Mouse (Mus musculus) hindbrain, embryonic 16.5 days (tissue): ENCODE measurements around the gene Cdca7l. TPM values are rescaled to one million over a fixed set of nuclear protein-coding genes. Genes with fewer than 3 reads are reported as not detected.
A peak's percentile ranks its signal among the peaks of the same experiment; 100 is the strongest.

Experiments used
- ATAC-seq: fragments of 200-750 bp; cut with Nextera tagmentation; 2 replicates; pipeline ENCODE4 v1.8.0; 2017; ENCODE audit warnings: moderate TSS enrichment, moderate library complexity
- H3K27ac ChIP-seq: fragments of 300-500 bp; sonication (generic); 2 replicates; pipeline ENCODE4 v1.5.1; 2014; ENCODE audit warnings: low read depth, mild to moderate bottlenecking, control low read depth, low read length, moderate library complexity
- H3K27me3 ChIP-seq: fragments of 300-500 bp; sonication (generic); replicated peaks from 2 replicates; pipeline ENCODE4 v1.6.1; 2014; ENCODE audit warnings: low read length; ENCODE audit not compliant: control insufficient read depth, insufficient read depth
- H3K36me3 ChIP-seq: fragments of 300-500 bp; sonication (generic); 2 replicates; pipeline ENCODE4 v1.6.1; 2014; ENCODE audit warnings: mild to moderate bottlenecking, low read length, moderate library complexity, mixed read lengths; ENCODE audit not compliant: control insufficient read depth, insufficient read depth
- H3K4me1 ChIP-seq: fragments of 300-500 bp; sonication (generic); 2 replicates; pipeline ENCODE4 v1.6.1; 2014; ENCODE audit warnings: low read depth, low read length; ENCODE audit not compliant: control insufficient read depth, insufficient read depth
- H3K4me2 ChIP-seq: fragments of 300-500 bp; sonication (generic); 2 replicates; pipeline ENCODE4 v1.6.1; 2014; ENCODE audit warnings: mild to moderate bottlenecking, low read length, control low read depth, moderate library complexity
- H3K4me3 ChIP-seq: fragments of 300-500 bp; sonication (generic); 2 replicates; pipeline ENCODE4 v1.5.1; 2014; ENCODE audit warnings: mild to moderate bottlenecking, low read length, control low read depth, moderate library complexity
- H3K9ac ChIP-seq: fragments of 300-500 bp; sonication (generic); 2 replicates; pipeline ENCODE4 v1.6.1; 2014; ENCODE audit warnings: low read depth, mild to moderate bottlenecking, control low read depth, low read length, moderate library complexity
- H3K9me3 ChIP-seq: fragments of 300-500 bp; sonication (generic); 2 replicates; pipeline ENCODE4 v1.6.1; 2014; ENCODE audit warnings: mild to moderate bottlenecking, low read length, moderate library complexity; ENCODE audit not compliant: control insufficient read depth
- WGBS: fragments of 180-500 bp; shearing (Covaris S2); extraction: QIAGEN DNeasy Blood & Tissue Kit; methylation state at CpG from one replicate; pipeline ENCODE4 v1.1.7; 2014; 5-methylcytosine and 5-hydroxymethylcytosine counted together
- polyA plus RNA-seq: library from polyadenylated mRNA; unstranded; fragments of >200 nt; fragmentation: Nextera tagmentation; extraction: Ambion mirVana; gene quantifications from 2 replicates; pipeline ENCODE4 v1.2.1, GENCODE M21; 2015

Cdca7l gene
- polyA plus RNA-seq, 1 experiment from 2014 or later: 5.3 TPM

DNA sequence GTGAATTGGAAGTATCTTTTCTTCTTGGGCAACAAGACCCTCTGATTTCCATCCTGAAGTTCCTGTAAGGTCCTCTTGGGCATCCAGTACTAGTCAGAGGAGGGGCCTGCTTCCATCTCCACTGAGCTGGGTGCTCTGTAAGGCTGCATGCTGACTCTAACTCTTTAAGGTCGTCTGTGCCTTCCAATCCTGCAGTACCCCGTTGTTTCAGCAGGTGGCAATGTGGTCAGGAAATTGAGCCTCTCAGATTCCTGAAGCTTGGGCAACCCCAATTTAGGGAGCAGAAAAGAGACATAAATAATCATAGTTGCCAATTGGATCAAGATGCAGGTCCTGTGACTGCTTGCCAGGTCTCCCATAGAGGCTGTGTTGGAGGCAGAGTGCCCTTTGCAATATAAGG is 31.5 kb upstream of the Cdca7l start:
- H3K27me3 ChIP-seq: no peaks in the 10 kb centered on the region
- H3K36me3 ChIP-seq: no peaks in the 10 kb centered on the region
- H3K9ac ChIP-seq: no peak overlapping the region
- H3K4me1 ChIP-seq: no peaks in the 10 kb centered on the region
- ATAC-seq: peak; percentile 38
- H3K4me3 ChIP-seq: no peak overlapping the region
- 2% methylated on average over 2 of the region's 2 CpGs for WGBS
- H3K9me3 ChIP-seq: no peaks in the 10 kb centered on the region
- H3K4me2 ChIP-seq: no peak overlapping the region
- H3K27ac ChIP-seq: no peak overlapping the region

- 72% methylated on average over 5 of the region's 5 CpGs for WGBS
- no peak for ATAC-seq
These were observed 27.2 kb upstream of the Cdca7l start for GRCm38 (mm10) chr12:117776841-117777240.

GRCm38 (mm10) chr12:117781360-117781759 is 22.7 kb upstream of the Cdca7l start:
- Histone ChIP-seq H3K4me2 (no peak overlapping the region), H3K36me3 (no peaks in the 10 kb centered on the region), H3K27me3 (no peaks in the 10 kb centered on the region), H3K27ac (no peak overlapping the region), H3K9ac (no peak overlapping the region), H3K4me3 (no peak overlapping the region), H3K4me1 (no peaks in the 10 kb centered on the region), H3K9me3 (no peaks in the 10 kb centered on the region)
- no peak for ATAC-seq
- 52% methylated on average over 2 of the region's 2 CpGs for WGBS

More at GRCm38 (mm10) chr12:117776841-117777240, 27.2 kb upstream of the Cdca7l start:
- Histone ChIP-seq H3K4me2 (no peak overlapping the region), H3K4me1 (no peaks in the 10 kb centered on the region), H3K9me3 (no peaks in the 10 kb centered on the region), H3K4me3 (no peak overlapping the region), H3K9ac (no peak overlapping the region), H3K36me3 (no peaks in the 10 kb centered on the region), H3K27me3 (no peaks in the 10 kb centered on the region), H3K27ac (no peak overlapping the region)

GRCm38 (mm10) chr12:117783426-117783825 is 20.7 kb upstream of the Cdca7l start:
- Histone ChIP-seq H3K36me3 (no peaks in the 10 kb centered on the region), H3K4me2 (no peak overlapping the region), H3K9me3 (no peaks in the 10 kb centered on the region), H3K4me1 (no peaks in the 10 kb centered on the region; the same call in 1 of the 2 replicates), H3K9ac (no peak overlapping the region), H3K4me3 (no peak overlapping the region), H3K27ac (no peak overlapping the region), H3K27me3 (peaks cover 3% of the 10 kb centered on the region; the same call in 1 of the 2 replicates)
- WGBS: 21% methylated on average over 1 of the region's 1 CpGs
- ATAC-seq: no peak

- Histone ChIP-seq H3K4me1 (no peaks in the 10 kb centered on the region; the same call in 1 of the 2 replicates), H3K27ac (no peak overlapping the region), H3K4me2 (no peak overlapping the region), H3K9ac (no peak overlapping the region), H3K27me3 (peaks cover 3% of the 10 kb centered on the region; the same call in 1 of the 2 replicates), H3K9me3 (no peaks in the 10 kb centered on the region), H3K36me3 (no peaks in the 10 kb centered on the region), H3K4me3 (no peak overlapping the region)
- ATAC-seq: no peak
- 19% methylated on average over 6 of the region's 6 CpGs for WGBS
These were observed 17.5 kb upstream of the Cdca7l start for GRCm38 (mm10) chr12:117786621-117787020.

GRCm38 (mm10) chr12:117788513-117789011 is 15.5 kb upstream of the Cdca7l start:
- no peak overlapping the region for H3K27ac ChIP-seq
- peak overlapping the region; percentile 27; the same call in 1 of the 2 replicates for H3K9ac ChIP-seq
- no peaks in the 10 kb centered on the region for H3K36me3 ChIP-seq
- 13% methylated on average over 24 of the region's 24 CpGs for WGBS
- peak; percentile 56; the same call in 1 of the 2 replicates for ATAC-seq
- peak overlapping the region; percentile 62 for H3K4me2 ChIP-seq
- H3K27me3 ChIP-seq: peaks cover 3% of the 10 kb centered on the region; the same call in 1 of the 2 replicates
- H3K4me3 ChIP-seq: peak overlapping the region; percentile 22
- H3K4me1 ChIP-seq: no peaks in the 10 kb centered on the region; the same call in 1 of the 2 replicates
- no peaks in the 10 kb centered on the region for H3K9me3 ChIP-seq

- Histone ChIP-seq H3K27ac (no peak overlapping the region), H3K27me3 (peaks cover 3% of the 10 kb centered on the region; the same call in 1 of the 2 replicates), H3K4me1 (no peaks in the 10 kb centered on the region; the same call in 1 of the 2 replicates), H3K9ac (no peak overlapping the region), H3K4me2 (peak overlapping the region; percentile 62), H3K36me3 (no peaks in the 10 kb centered on the region), H3K4me3 (no peak overlapping the region), H3K9me3 (no peaks in the 10 kb centered on the region)
- 18% methylated on average over 7 of the region's 7 CpGs for WGBS
- ATAC-seq: no peak
These were observed 15.1 kb upstream of the Cdca7l start for GRCm38 (mm10) chr12:117789017-117789416.

DNA sequence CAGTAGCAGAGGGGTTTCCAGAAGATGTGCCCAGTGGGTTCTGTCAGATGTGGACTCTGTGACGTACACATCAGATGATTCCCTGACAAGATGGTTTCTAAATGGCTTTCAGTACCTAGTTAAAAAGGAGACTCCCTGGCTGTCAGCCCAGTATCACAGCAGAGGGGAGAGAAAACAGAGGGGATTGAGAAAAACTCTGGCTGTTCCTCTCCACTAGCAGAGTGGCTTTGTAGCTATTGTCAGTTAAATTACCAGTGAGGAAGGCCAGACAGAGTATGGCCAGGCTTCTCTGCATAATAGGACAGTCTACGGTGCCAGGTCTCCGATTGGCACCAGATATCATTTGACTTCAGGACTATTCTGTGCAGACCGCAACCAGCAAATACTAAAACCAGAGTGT is 8.8 kb upstream of the Cdca7l start:
- no peaks in the 10 kb centered on the region for H3K9me3 ChIP-seq
- no peak overlapping the region for H3K27ac ChIP-seq
- ATAC-seq: peak; percentile 85
- no peak overlapping the region for H3K4me2 ChIP-seq
- WGBS: 57% methylated on average over 4 of the region's 4 CpGs
- H3K4me3 ChIP-seq: no peak overlapping the region
- H3K4me1 ChIP-seq: no peaks in the 10 kb centered on the region; the same call in 1 of the 2 replicates
- no peak overlapping the region for H3K9ac ChIP-seq
- no peaks in the 10 kb centered on the region for H3K36me3 ChIP-seq
- H3K27me3 ChIP-seq: no peaks in the 10 kb centered on the region

GRCm38 (mm10) chr12:117805576-117805975 is 1.5 kb downstream of the Cdca7l start:
- peak overlapping the region; percentile 13; the same call in 1 of the 2 replicates for H3K4me3 ChIP-seq

More at GRCm38 (mm10) chr12:117805576-117805975, 1.5 kb downstream of the Cdca7l start:
- Histone ChIP-seq H3K4me1 (peaks cover 25% of the 10 kb centered on the region), H3K27ac (no peak overlapping the region), H3K27me3 (no peaks in the 10 kb centered on the region; the same call in 1 of the 2 replicates), H3K36me3 (no peaks in the 10 kb centered on the region), H3K4me2 (peak overlapping the region; percentile 47), H3K9me3 (no peaks in the 10 kb centered on the region), H3K9ac (no peak overlapping the region)
- no peak for ATAC-seq
- 65% methylated on average over 4 of the region's 4 CpGs for WGBS
